11 mouse cellular contexts compared by ENCODE assay signal in genomic region chr8:127307026-127307425, GRCm38 (mm10).
"Had no signal": no experiment of that assay in that cellular context is flagged by ENCODE, and none has a peak within 500 bp of the region (broad histone marks: within the 10 kb centered on the region; RNA-seq: fewer than 3 reads in every experiment).

No protein-coding gene starts in this region.

- H3K27me3 ChIP-seq: hindbrain, embryonic 13.5 days; midbrain, embryonic 15.5 days; neural tube, embryonic 12.5 days had no signal

- H3K4me1 ChIP-seq: limb, embryonic 10.5 days had no signal

- H3K36me3 ChIP-seq: hindbrain, embryonic 13.5 days; midbrain, embryonic 15.5 days; neural tube, embryonic 12.5 days had no signal

- ATAC-seq: hindbrain, postnatal 0 days; midbrain, embryonic 15.5 days had no signal

- H3K9ac ChIP-seq: hindbrain, embryonic 13.5 days; lung, embryonic 14.5 days; midbrain, embryonic 15.5 days; neural tube, embryonic 12.5 days had no signal

- H3K27ac ChIP-seq: hindbrain, embryonic 13.5 days; hindbrain, postnatal 0 days; layer of hippocampus, adult 2 months; limb, embryonic 10.5 days; midbrain, embryonic 15.5 days; neural tube, embryonic 12.5 days; stomach, postnatal 0 days had no signal

- H3K9me3 ChIP-seq: hindbrain, embryonic 13.5 days; limb, embryonic 10.5 days; midbrain, embryonic 15.5 days; neural tube, embryonic 12.5 days had no signal

- DNase-seq: lung, embryonic 14.5 days; lung, postnatal 10 days; lung, postnatal 4 days had no signal

- H3K4me2 ChIP-seq: hindbrain, embryonic 13.5 days; lung, embryonic 14.5 days; midbrain, embryonic 11.5 days; midbrain, embryonic 15.5 days; neural tube, embryonic 12.5 days had no signal

- H3K4me3 ChIP-seq: hindbrain, embryonic 13.5 days; layer of hippocampus, adult 2 months; limb, embryonic 10.5 days; midbrain, embryonic 15.5 days; neural tube, embryonic 12.5 days had no signal
